Mouse (Mus musculus) hindlimb bud, embryonic 11.5 days (tissue): ENCODE data around the gene Actg1.
"Not testable (repeated sequence)": the region's sequence is repeated elsewhere in the genome, so short reads cannot be mapped to it uniquely, and the experiment has no call there.

ENCODE experiments used
- DNase-seq: peaks from one replicate; pipeline ENCODE4 v3.0.0-alpha.2; 2012; ENCODE audit warnings: low read depth, low spot score; ENCODE audit errors: extremely low spot score

The Actg1 gene

DNA sequence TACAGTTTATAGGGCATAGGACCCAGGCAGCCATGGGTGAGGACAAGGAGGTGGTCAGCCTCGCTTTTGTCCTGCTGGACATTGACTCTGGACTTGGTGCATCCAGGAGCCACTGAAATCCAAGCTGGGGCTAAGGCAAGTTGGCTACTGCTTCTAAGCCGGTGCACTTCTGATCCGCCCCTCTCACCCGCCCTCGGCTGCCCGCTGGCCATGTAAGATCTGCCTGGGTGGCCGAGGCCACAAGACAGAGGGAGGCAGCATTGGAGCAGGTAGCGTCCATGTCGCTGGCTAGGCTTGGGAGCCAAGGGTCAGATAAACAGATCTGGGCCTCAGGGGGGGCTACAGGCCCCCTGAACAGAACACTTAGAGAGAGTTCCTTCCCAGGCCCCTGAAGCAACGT, 13.0 kb upstream of the Actg1 start, which contains the start of gene Fscn2:
Gene Fscn2 (plus strand): TSS at position 240 of the 400 bp plus-strand sequence.
- DNase-seq: no peak

DNA sequence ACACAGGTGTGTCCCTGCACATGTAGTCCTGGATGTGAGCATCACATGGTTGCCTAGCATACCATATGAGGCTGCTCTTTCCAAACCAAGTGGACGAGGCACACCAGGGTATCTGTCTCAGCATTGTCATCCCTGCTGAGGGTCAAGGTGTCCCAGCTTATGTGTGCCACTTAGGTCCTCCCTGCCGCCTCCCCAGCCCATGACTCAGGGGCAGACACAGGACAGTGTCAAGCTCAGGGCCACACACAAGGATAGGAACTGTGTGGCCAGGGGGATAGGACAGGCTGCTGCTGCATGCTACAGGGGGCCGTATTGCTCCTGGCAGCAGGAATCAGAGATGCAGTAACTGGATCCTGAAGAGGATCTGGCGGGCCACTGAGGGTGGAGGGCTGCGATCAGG, 12.4 kb upstream of the Actg1 start:
- DNase-seq: no peak

DNA sequence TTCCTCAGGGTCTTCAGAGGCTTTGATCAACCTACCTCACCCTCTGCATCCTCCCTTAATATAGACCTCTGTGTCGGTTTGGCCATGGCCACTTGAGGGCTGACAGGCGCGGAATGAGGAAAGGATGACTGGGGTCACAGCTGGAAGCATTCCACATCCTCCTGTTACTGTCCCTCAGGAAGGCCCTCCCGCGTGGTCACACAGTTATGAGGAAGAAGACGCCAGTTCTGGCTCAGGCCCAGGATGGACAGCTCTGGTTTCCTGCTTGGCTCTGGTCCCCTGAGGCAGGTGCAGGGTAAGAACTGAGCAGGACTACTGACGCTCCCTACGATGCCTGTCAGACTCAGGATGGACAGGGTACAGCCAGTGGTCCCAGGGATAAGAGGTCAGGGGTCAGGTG, 11.7 kb upstream of the Actg1 start:
- no peak for DNase-seq

DNA sequence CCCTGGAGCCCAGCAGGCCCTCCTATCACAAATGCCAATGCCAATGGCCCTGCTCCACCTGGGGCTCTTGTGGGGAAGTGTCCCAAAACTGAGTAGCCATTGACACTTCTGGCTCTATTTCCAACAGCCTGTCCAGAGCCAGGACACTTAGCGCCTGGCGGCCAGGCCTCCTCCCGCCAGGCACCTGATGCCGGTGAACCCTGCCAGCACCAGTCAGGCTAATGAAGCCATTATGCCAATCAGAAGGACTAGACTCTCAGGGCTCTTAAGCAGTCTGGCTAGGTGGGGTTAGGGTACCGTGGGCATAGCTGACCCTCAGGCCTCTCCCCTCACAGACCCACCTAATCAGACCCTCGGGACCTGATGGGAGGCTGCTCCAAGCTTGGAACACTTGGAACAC, 11.0 kb upstream of the Actg1 start:
- no peak for DNase-seq

DNA sequence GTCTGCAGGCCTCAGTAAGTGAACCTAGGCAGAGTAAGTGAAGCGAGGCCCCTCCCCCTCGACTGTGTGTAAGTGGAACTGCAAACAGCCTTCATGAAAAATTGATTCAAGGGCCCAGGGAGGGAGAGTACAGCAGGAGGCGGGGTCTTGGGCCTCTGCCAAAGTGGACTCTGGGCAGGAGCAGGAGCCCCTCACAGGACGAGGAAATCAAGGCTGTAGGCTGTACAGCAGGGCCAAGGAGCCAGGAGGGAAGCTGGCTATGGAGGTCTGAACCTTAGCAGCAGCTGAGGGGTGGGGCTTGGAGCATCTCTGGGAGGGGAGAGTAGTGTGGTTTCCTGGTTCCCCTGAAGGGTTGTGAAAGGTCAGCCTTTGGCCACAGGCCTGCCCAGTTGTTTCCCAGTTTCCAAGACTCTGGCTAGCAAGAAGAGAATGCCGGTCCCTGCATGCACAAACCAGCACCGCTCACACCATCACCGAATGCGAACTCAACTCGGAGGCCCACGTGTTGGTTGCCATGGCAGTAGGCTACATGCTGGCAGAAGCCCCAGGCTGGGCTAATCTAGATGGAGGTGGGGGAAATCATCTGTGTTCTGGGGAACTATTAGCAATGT, 9.6 kb upstream of the Actg1 start:
- no peak for DNase-seq

DNA sequence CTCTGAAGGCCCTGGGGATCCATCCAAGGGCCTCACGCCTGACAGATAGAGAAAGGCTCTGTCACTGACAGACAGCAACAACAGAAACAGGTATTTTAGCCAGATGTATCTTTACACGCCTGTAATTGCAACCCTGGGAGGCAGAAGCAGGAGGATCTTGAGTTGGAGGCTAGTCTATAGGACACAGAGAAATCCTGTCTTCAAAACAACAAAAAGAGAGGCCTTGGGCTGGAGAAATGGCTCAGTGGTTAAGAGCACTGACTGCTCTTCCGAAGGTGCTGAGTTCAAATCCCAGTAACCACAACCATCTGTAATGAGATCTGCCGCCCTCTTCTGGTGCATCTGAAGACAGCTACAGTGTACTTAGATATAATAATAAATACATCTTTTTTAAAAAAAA, 8.6 kb upstream of the Actg1 start:
- no peak for DNase-seq

DNA sequence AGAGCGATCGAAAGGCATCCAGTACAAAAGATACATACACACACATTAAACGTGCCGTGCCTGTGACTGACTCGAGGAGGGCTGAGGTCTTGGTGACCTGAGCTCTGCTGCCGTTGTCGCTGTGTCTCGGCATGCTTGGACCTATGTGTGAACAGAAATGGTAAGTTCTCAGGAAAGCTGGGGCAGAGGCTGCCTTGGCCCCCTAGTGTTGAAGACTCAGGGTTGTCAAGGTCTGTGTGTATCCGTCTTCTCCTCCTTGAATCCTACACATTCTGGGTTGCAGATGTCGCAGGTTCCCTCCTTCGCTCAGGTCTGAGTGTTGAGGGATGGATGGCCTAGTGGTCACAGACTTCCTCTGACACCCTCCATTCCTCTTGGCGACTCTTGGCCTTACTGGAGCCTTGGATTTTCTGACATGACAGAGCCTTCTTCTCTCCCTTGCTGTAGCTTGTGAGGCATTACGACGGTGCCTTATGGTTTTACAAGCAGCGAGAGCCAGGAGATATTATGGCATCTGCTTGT, 8.0 kb upstream of the Actg1 start:
- no peak for DNase-seq

DNA sequence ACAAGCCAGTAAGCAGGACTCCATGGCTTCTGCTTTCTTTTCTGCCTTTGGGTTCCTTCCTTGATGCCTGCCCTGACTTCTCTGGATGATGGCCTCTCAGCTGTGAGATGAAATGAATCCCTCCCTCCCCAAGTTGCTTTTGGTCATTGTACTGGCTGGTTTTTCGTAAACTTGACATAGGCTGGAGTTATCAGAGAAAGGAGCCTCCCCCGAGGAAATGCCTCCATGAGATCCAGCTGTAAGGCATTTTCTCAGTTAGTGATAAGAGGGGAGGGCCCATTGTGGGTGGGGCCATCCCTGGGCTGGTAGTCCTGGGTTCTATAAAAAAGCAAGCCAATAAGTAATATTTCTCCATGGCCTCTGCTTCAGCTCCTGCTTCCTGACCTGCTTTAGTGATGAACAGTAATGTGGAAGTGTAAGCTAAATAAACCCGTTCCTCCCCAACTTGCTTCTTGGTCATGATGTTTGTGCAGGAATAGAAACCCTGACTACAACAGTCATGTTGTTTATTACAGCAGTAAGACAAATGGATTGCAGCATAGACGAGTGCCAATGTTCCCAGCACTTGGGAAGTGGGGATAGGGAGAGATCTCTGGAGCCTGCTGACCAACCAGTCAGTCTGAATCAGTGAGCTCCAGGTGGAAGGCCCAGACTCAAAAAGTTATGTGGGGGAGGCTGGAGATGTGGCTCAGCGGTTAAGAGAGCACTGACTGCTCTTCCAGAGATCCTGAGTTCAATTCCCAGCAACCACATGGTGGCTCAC, 7.1 kb upstream of the Actg1 start:
- no peak for DNase-seq

DNA sequence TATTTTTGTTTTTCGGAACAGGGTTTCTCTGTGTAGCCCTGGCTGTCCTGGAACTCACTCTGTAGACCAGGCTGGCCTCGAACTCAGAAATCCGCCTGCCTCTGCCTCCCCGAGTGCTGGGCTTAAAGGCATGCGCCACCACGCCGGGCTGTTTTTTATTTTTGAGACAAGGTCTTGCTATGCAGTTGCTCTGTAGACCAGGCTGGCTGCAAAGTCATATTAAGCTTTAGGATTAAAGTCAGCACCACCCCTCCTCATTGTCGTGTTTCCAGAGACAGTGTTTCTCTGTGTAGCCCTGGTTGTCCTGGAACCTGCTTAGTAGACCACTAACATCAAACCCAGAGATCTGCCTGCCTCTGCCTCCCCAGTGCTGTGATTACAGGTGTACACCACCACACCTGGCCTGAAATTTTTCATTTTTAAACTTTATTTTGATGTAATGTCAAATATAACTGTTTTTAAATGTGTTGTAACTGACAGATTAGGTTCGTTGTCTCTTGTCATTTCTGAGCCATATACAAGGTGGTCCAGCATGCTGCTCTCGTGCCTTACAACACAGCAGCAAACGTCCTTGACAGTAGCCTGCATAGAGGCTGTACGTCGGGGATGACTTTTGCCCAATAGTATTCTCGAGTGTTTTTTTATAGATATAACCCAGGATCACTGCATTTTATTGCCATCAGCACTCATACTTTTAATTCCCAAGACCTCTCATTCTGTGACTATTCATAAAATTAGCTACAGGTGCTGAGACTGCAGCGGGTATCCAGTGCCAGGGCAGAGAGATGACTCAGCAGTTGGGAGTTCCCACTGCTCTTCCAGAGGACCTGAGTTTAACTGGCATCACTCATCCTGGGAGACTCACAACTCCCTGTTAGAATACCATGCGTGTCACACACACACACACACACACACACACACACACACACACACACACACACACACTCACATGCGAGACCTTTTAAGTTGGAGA, 6.2 kb upstream of the Actg1 start:
- no peak for DNase-seq

DNA sequence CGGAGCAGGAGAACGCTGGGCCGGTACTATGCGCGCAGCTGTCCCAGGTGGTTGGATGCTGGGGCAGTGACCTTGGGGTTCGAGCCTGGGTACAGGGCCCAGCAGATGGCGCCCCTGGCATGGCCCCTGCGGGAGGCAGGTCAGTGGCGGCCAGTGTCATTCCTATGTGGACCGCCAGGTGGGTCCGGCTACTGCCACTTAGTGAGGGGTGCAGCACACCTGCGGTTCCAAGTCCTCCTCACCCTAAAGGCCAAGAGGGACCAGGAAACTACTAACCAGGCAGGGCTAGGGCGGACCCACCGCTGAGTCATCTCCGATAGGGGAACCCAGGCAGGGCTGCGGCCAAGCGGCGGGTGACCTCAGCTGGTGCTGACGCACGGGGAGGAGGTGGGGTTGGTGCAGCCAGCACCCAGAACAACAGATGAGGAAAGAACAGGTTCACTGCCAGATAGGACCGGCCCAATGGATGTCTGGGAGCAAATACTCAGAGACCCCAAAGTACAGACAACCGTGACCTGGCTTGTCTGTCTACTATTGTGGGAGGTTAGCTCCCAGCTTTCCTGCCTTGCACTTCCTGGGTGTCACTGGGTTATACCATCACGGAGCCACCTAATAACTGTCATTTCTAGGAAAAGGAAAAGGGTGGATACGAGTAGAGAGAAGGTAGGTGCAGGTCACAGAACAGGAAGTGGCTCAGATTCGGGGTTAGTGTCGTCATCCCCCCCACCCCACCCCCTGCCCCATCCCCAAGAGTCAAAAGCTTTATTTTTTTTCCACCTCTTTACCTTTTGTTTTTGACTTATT, 5.4 kb upstream of the Actg1 start:
- DNase-seq: no peak

DNA sequence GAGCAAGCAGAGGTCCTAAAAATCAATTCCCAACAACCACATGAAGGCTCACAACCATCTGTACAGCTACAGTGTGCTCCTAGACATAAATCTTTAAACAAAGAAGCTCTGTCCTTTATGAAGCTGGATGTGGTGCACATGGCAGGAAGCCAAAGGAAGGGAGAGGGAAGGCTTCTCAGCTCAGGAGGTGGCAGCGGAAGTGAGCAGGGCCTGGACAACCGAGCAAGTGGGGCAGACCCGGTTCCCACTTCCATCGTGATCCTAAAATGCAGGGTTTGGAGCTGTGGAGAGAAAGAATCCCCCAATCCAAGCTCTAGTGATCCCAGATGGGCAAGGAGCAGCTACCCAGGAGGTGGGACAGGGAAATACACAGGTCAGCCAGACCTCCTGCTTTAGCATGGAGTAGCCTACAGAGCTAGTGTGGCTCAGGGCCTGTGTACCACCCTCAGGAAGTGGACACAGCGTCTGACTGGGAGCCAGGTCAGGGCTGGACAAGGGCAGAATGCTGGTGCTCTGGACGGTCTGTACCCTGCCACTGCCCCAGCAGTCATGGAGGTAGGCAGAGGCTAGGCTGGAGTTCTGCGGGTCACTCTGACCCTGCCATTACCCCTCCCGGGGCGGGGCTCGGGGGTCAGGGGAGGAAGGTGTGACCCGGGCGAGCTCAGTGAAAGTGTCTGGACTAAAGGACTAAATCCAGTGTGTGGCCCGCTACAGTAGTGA, 4.4 kb upstream of the Actg1 start:
- no peak for DNase-seq

DNA sequence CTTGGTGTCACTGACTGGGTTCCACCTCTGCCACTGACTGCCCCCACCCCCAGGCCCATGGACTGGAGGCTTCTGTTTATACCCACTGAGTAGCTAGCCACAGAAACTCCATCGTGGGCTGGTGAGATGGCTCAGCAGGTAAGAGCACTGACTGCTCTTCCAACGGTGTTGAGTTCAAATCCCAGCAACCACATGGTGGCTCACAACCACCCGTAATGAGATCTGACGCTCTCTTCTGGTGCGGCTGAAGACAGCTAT, 3.7 kb upstream of the Actg1 start:
- DNase-seq: not testable (repeated sequence)

DNA sequence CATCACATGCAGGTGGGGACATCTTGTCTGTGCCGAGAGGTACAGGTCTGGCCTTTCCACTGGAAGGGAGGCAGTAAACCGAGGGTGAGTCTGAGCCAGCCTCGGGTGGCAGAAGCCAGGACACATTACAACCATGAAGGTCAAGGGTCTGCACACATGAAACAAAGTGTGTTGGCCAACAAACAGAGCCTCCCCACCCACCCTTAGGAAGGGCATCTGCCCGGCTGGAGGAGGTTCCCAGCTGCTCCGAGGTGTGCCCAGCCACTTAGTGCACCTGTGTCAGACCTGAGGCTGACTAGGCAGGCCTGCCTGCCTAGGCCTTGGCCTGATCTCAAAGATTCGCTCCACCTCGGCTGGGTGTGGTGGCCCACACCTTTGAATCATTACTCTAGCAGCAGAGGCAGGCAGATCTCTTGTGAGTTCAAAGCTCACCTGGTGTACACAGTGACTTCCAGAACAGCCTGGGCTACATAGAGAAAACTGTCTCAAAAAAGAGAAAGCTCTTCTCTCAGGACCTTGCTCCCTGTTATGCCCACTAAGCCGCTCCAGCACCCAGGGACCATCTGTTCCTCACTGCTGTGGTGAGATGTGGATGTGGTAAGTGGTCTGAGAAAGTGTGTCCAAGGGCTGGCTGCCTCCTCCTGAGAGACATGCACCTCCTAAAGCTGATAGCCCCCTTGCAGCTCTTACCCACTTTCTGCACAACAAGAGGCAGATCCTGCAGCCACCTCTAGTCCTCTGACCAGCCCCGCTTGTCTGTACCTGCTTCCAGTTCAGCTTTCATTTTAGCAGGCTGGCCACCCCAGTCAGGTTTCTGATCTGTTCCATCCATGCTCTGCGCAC, 3.1 kb upstream of the Actg1 start:
- no peak for DNase-seq

DNA sequence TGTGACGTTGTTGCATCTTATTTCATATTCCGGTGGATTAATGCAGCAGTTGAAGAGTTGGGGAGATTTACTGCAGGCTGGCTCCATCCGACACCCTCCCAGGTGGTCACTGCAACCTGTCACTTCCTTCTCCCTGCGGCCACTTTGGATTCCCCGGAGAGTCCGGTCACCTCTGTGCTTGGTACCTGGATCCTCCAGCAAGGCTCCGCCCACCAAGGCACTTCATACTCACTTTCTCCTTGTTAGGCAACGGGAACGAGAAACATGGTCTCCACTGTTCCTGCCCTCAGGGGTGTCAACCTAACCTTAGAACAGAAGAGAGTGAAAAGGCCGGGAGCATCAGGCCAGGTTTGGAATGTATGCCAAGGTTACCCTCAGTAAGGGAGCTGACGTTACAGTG, 2.4 kb upstream of the Actg1 start:
- no peak for DNase-seq

DNA sequence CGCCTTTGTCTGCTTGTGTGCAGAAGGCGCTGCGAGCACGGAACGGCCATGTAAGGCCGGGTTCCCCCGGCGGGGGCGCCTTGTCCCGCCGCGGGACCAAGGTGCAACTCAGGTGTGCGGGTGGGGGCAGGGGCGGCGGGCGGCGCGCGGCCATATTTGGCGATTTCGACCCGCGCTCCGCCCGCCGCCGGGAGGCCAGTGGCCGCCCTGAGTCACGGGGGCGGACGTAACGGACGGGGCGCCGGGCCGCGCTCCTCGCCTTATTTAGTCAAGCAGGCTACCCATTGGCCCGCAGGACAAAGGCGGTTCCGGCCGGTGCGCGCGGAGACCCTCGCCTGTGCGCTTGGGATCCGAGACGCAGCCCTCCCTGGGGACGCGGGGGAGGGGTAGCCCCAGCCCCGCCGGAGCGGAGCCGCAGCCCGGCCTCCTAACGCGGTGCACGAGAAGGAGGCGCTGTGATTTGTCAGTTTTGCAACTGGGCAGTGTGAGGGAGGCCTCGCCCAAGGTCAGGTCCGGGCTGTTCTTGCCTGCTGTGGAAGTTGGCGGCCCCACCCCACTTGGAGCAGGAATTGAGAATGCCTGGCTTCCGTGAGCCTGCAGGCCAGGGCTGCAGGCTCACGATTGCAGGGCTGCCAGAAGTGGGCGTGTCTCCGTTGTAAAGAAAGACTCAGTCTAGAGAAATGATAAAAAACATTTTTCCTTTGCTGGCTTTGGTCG, 1.8 kb upstream of the Actg1 start:
- no peak for DNase-seq

DNA sequence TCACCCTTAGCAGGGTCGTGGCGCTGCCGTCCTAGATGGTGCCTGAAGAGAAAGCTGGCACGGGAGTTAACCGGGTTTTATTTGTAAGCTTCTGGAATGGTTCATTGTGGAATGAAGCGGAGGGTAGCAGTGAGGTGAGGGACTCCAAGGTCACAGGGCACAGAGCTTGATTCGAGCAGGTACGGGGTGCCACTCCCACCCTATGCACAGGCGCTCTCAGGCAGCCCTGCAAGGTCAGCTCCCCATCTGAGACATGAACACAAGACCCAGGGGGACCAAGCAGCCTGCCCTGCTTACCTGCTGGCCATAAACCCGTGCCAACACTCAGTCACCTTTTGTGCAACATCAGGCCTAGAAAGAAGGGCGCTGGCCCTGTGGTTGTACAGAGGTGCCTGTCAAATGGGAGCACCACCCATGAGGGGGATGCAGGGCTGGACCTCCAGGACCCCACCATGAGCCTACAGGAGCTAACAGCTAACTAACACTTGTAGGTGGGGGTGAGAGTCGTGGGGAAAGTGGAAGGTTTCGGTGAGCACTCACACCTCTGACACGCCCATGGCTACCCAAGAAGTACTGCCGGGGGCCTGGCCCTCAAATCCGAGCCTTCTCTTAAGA, 1.1 kb upstream of the Actg1 start:
- DNase-seq: no peak

DNA sequence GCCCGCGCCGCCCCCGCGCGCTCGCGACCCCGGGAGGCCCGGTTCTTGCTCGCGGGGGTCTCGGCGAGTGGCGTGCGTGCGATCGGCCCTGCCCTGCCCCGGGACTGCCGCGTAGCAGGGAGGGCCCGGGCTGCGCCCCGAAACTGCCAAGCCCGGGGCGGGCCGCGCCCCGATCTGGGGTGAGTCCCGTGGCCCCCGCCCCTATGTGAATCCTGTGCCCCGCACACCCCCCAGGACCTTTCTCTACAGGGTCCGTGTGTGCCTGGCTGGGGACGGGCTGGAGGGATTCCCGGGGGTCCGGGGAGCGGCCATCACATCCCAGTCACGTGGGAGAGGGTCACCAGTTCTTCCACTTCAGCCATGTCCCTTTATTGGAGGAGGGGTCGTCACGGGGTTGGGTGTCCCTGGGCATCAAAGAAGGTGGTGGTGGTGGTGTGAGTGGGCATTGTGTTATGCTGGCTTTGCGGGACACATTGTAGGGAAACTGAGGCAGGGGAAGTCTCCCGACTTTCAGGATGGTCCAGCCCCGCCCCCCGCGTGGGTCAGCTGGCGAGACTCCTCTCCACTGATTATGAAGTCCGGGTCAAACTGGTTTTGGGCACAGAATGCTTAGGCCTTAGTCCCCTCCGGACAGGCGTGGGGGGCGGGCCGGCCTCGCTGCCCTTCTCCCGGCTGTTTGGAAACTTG, 485 bp upstream of the Actg1 start:
- DNase-seq: no peak

DNA sequence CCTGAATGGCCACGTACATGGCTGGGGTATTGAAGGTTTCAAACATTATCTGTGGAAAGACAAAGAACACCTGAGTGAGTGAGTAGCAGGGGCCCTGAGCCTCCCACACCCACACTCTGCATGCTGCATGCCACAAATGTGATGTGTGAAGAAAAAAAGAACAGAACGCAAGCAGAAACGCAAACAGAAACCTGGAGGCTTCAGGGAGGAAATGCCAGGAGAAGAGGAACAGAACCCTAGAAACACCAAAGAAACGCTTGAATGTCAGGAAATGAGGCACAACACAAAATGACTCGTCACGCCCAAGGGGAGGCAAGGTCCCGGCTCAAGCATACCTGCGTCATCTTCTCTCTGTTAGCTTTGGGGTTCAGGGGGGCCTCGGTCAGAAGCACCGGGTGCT, 1.0 kb downstream of the Actg1 start:
- no peak for DNase-seq
